Mouse (Mus musculus): Measurements from ENCODE around the gene Otud6a.
"Not testable (repeated sequence)": the region's sequence is repeated elsewhere in the genome, so short reads cannot be mapped to it uniquely, and the experiment has no call there.

Gene Otud6a

GRCm38 (mm10) chrX:100428693-100429092 lies at the start of gene Otud6a:
Gene Otud6a (plus strand): TSS chrX:100429013.
- DNase-seq (ENCODE audit: low read depth in 2 of 2, low spot score in 2 of 2) = no peak

GRCm38 (mm10) chrX:100389887-100390286 lies 38.9 kb upstream of the Otud6a start:
- DNase-seq (ENCODE audit: low read depth in 2 of 2, low spot score in 2 of 2) = no peak

- DNase-seq (ENCODE audit: low read depth in 2 of 2, low spot score in 2 of 2) = no peak
Measured at GRCm38 (mm10) chrX:100392304-100392703, 36.5 kb upstream of the Otud6a start.

GRCm38 (mm10) chrX:100394223-100394861 lies 34.5 kb upstream of the Otud6a start:
- DNase-seq (ENCODE audit: low read depth in 2 of 2, low spot score in 2 of 2) = no peak

- DNase-seq (ENCODE audit: low read depth in 2 of 2, low spot score in 2 of 2) = no peak
Measured at GRCm38 (mm10) chrX:100395026-100395425, 33.8 kb upstream of the Otud6a start.

GRCm38 (mm10) chrX:100400900-100401299 lies 27.9 kb upstream of the Otud6a start:
- DNase-seq (ENCODE audit: low read depth in 2 of 2, low spot score in 2 of 2) = no peak

- DNase-seq (ENCODE audit: low read depth in 2 of 2, low spot score in 2 of 2) = no peak
Measured at GRCm38 (mm10) chrX:100401657-100402056, 27.2 kb upstream of the Otud6a start.

GRCm38 (mm10) chrX:100409245-100409644 lies 19.6 kb upstream of the Otud6a start:
- no peak for DNase-seq (ENCODE audit: low read depth in 2 of 2, low spot score in 2 of 2)

- DNase-seq (ENCODE audit: low read depth in 2 of 2, low spot score in 2 of 2) = no peak
Measured at GRCm38 (mm10) chrX:100432311-100432710, 3.5 kb downstream of the Otud6a start.

GRCm38 (mm10) chrX:100442617-100443016 lies 13.8 kb downstream of the Otud6a start, which contains the start of gene Awat2:
Gene Awat2 (minus strand): TSS chrX:100442717.
- DNase-seq (ENCODE audit: low read depth in 2 of 2, low spot score in 2 of 2) = not testable (repeated sequence)

- no peak for DNase-seq (ENCODE audit: low read depth in 2 of 2, low spot score in 2 of 2)
Measured at GRCm38 (mm10) chrX:100443532-100443931, 14.7 kb downstream of the Otud6a start.

GRCm38 (mm10) chrX:100468047-100468446 lies 39.2 kb downstream of the Otud6a start:
- DNase-seq (ENCODE audit: low read depth in 2 of 2, low spot score in 2 of 2) = no peak

- no peak for DNase-seq (ENCODE audit: low read depth in 2 of 2, low spot score in 2 of 2)
Measured at GRCm38 (mm10) chrX:100470126-100470525, 41.3 kb downstream of the Otud6a start.

- no peak for DNase-seq (ENCODE audit: low read depth in 2 of 2, low spot score in 2 of 2)
Measured at GRCm38 (mm10) chrX:100471491-100471890, 42.7 kb downstream of the Otud6a start.

GRCm38 (mm10) chrX:100475569-100476223 lies 46.9 kb downstream of the Otud6a start:
- no peak for DNase-seq (ENCODE audit: low read depth in 2 of 2, low spot score in 2 of 2)

Measured in CD8-positive naive resting alpha-beta T cell, adult 2 months (primary cell).